Mouse (Mus musculus) bone marrow macrophage, adult 2 months (primary cell): ENCODE results near the gene Taf1.

Experiments
- CTCF ChIP-seq: IDR thresholded peaks from 2 replicates; pipeline ENCODE4 v1.5.1; 2012; ENCODE audit warnings: low read depth, mild to moderate bottlenecking, low read length, moderate library complexity
- POLR2A ChIP-seq: IDR thresholded peaks from 2 replicates; pipeline ENCODE4 v1.6.1; 2012; ENCODE audit warnings: mild to moderate bottlenecking, low read depth, low read length, borderline replicate concordance

DNA sequence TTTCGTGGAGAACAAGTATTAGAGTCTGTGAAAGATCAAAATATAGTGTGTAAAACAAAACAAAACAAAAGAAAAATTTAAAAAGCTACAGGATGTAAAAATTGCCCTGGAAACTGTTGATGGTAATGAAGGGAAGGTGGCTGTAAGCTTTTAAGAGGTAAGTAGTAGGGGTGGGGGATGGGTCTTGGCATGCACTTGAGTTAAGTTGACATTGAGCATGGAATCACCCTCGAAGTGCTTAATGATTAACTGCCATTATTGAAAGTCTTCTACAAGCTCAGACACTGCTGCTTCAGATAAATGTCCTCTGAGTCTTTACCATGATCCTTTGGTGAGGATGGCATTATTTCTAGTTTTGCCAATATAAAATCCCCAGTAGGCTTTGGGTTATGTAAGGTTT, 112.8 kb downstream of the Taf1 start:
- no peak for TF ChIP-seq POLR2A
- no peak for TF ChIP-seq CTCF
